Mouse (Mus musculus): ENCODE results near the gene Xrn1. TPM values are rescaled to one million over a fixed set of nuclear protein-coding genes. Genes with fewer than 3 reads are reported as not detected.
"Not testable (repeated sequence)": the region's sequence is repeated elsewhere in the genome, so short reads cannot be mapped to it uniquely, and the experiment has no call there.

The Xrn1 gene
- 19.8 and 22.5 TPM in 2 replicates for polyA plus RNA-seq (2016; fragmentation: Nextera tagmentation; extraction: Ambion mirVana)

GRCm38 (mm10) chr9:95954585-95955461 lies at the start of gene Xrn1:
TSS of gene Xrn1 (plus strand) at chr9:95954760.
- H3K9ac ChIP-seq: peak within 1 kb of the TSS; percentile 89
- peak within 1 kb of the TSS; percentile 82 for H3K27ac ChIP-seq
- H3K4me3 ChIP-seq: peak within 1 kb of the TSS; percentile 94
- H3K4me1 ChIP-seq: peaks cover 3% of the 10 kb centered on the region; the same call in 1 of the 2 replicates
- no peaks in the 10 kb centered on the region for H3K9me3 ChIP-seq
- peaks cover 5% of the 10 kb centered on the region; the same call in 1 of the 2 replicates for H3K36me3 ChIP-seq
- H3K27me3 ChIP-seq (replicated peaks): no peaks in the 10 kb centered on the region
- peak within 1 kb of the TSS; percentile 69 for H3K4me2 ChIP-seq (replicated peaks)
- under 1% methylated on average over 57 of the region's 57 CpGs for WGBS
- ATAC-seq (ENCODE audit: low FRiP score, low read depth): peak; percentile 99

GRCm38 (mm10) chr9:95932855-95933254 lies 21.7 kb upstream of the Xrn1 start:
- ATAC-seq (ENCODE audit: low FRiP score, low read depth): no peak
- H3K27ac ChIP-seq: no peak overlapping the region
- no peak overlapping the region for H3K9ac ChIP-seq
- H3K4me2 ChIP-seq (replicated peaks): no peak overlapping the region
- H3K27me3 ChIP-seq (replicated peaks): no peaks in the 10 kb centered on the region
- H3K36me3 ChIP-seq: peaks cover 19% of the 10 kb centered on the region
- no peaks in the 10 kb centered on the region for H3K9me3 ChIP-seq
- H3K4me1 ChIP-seq: no peaks in the 10 kb centered on the region
- no peak overlapping the region for H3K4me3 ChIP-seq

- Histone ChIP-seq H3K4me3 (no peak overlapping the region), H3K9me3 (no peaks in the 10 kb centered on the region)
- 89% methylated on average over 4 of the region's 4 CpGs for WGBS
These were observed 902 bp upstream of the Xrn1 start for GRCm38 (mm10) chr9:95953658-95954057.

GRCm38 (mm10) chr9:95954226-95954584 lies 355 bp upstream of the Xrn1 start:
- Histone ChIP-seq H3K36me3 (peaks cover 5% of the 10 kb centered on the region; the same call in 1 of the 2 replicates), H3K27ac (no peak overlapping the region), H3K4me1 (peaks cover 3% of the 10 kb centered on the region; the same call in 1 of the 2 replicates), H3K9ac (peak overlapping the region; percentile 89), H3K9me3 (no peaks in the 10 kb centered on the region), H3K4me2 (replicated peaks) (peak overlapping the region; percentile 69), H3K4me3 (peak overlapping the region; percentile 94), H3K27me3 (replicated peaks) (no peaks in the 10 kb centered on the region)
- WGBS: under 1% methylated on average over 7 of the region's 7 CpGs
- ATAC-seq (ENCODE audit: low FRiP score, low read depth): peak; percentile 82

More at GRCm38 (mm10) chr9:95953658-95954057, 902 bp upstream of the Xrn1 start:
- Histone ChIP-seq H3K36me3 (peaks cover 3% of the 10 kb centered on the region; the same call in 1 of the 2 replicates), H3K4me2 (replicated peaks) (peak overlapping the region; percentile 69; the same call in 1 of the 2 replicates), H3K4me1 (peaks cover 3% of the 10 kb centered on the region; the same call in 1 of the 2 replicates), H3K27ac (no peak overlapping the region), H3K9ac (no peak overlapping the region), H3K27me3 (replicated peaks) (no peaks in the 10 kb centered on the region)
- ATAC-seq (ENCODE audit: low FRiP score, low read depth): no peak

GRCm38 (mm10) chr9:95957611-95958010 lies 3.1 kb downstream of the Xrn1 start:
- H3K4me1 ChIP-seq: peaks cover 3% of the 10 kb centered on the region; the same call in 1 of the 2 replicates
- 90% methylated on average over 2 of the region's 2 CpGs for WGBS
- no peak overlapping the region for H3K9ac ChIP-seq
- no peaks in the 10 kb centered on the region for H3K9me3 ChIP-seq
- no peaks in the 10 kb centered on the region for H3K27me3 ChIP-seq (replicated peaks)
- no peak overlapping the region for H3K4me2 ChIP-seq (replicated peaks)
- H3K4me3 ChIP-seq: no peak overlapping the region
- peaks cover 5% of the 10 kb centered on the region; the same call in 1 of the 2 replicates for H3K36me3 ChIP-seq
- H3K27ac ChIP-seq: no peak overlapping the region
- no peak for ATAC-seq (ENCODE audit: low FRiP score, low read depth)

- Histone ChIP-seq H3K27me3 (replicated peaks) (no peaks in the 10 kb centered on the region), H3K4me1 (peaks cover 3% of the 10 kb centered on the region; the same call in 1 of the 2 replicates), H3K9ac (no peak overlapping the region), H3K4me3 (no peak overlapping the region), H3K9me3 (no peaks in the 10 kb centered on the region), H3K36me3 (peaks cover 5% of the 10 kb centered on the region; the same call in 1 of the 2 replicates), H3K27ac (no peak overlapping the region), H3K4me2 (replicated peaks) (no peak overlapping the region)
- ATAC-seq (ENCODE audit: low FRiP score, low read depth): no peak
- WGBS: 96% methylated on average over 7 of the region's 7 CpGs
These were observed 3.6 kb downstream of the Xrn1 start for GRCm38 (mm10) chr9:95958041-95958730.

- not testable (repeated sequence) for H3K27me3 ChIP-seq (replicated peaks); H3K27ac ChIP-seq; H3K9ac ChIP-seq; H3K4me1 ChIP-seq; ATAC-seq (ENCODE audit: low FRiP score, low read depth); H3K4me3 ChIP-seq; H3K9me3 ChIP-seq; H3K4me2 ChIP-seq (replicated peaks); H3K36me3 ChIP-seq
- 99% methylated on average over 2 of the region's 2 CpGs for WGBS
These were observed 4.2 kb downstream of the Xrn1 start for GRCm38 (mm10) chr9:95958731-95959105.

GRCm38 (mm10) chr9:95959246-95959645 lies 4.7 kb downstream of the Xrn1 start:
- 70% methylated on average over 6 of the region's 6 CpGs for WGBS
- ATAC-seq (ENCODE audit: low FRiP score, low read depth): no peak
- no peaks in the 10 kb centered on the region for H3K4me1 ChIP-seq

GRCm38 (mm10) chr9:95959732-95960428 lies 5.3 kb downstream of the Xrn1 start:
- 86% methylated on average over 3 of the region's 3 CpGs for WGBS
- no peak overlapping the region for H3K4me2 ChIP-seq (replicated peaks)
- H3K4me3 ChIP-seq: no peak overlapping the region
- H3K4me1 ChIP-seq: no peaks in the 10 kb centered on the region
- H3K36me3 ChIP-seq: peaks cover 14% of the 10 kb centered on the region
- ATAC-seq (ENCODE audit: low FRiP score, low read depth): no peak
- H3K9ac ChIP-seq: no peak overlapping the region
- H3K9me3 ChIP-seq: no peaks in the 10 kb centered on the region
- H3K27ac ChIP-seq: no peak overlapping the region
- no peaks in the 10 kb centered on the region for H3K27me3 ChIP-seq (replicated peaks)

More at GRCm38 (mm10) chr9:95959246-95959645, 4.7 kb downstream of the Xrn1 start:
- H3K4me3 ChIP-seq: no peak overlapping the region
- no peaks in the 10 kb centered on the region for H3K9me3 ChIP-seq
- H3K9ac ChIP-seq: no peak overlapping the region
- H3K4me2 ChIP-seq (replicated peaks): no peak overlapping the region
- H3K27me3 ChIP-seq (replicated peaks): no peaks in the 10 kb centered on the region
- H3K36me3 ChIP-seq: peaks cover 9% of the 10 kb centered on the region
- H3K27ac ChIP-seq: no peak overlapping the region

GRCm38 (mm10) chr9:95961058-95961457 lies 6.5 kb downstream of the Xrn1 start:
- Histone ChIP-seq H3K4me3 (no peak overlapping the region), H3K36me3 (peaks cover 19% of the 10 kb centered on the region), H3K27ac (no peak overlapping the region), H3K9ac (no peak overlapping the region), H3K4me1 (no peaks in the 10 kb centered on the region), H3K9me3 (no peaks in the 10 kb centered on the region), H3K4me2 (replicated peaks) (no peak overlapping the region), H3K27me3 (replicated peaks) (no peaks in the 10 kb centered on the region)
- ATAC-seq (ENCODE audit: low FRiP score, low read depth): no peak

GRCm38 (mm10) chr9:95964037-95964436 lies 9.5 kb downstream of the Xrn1 start:
- H3K27me3 ChIP-seq (replicated peaks): no peaks in the 10 kb centered on the region
- no peak for ATAC-seq (ENCODE audit: low FRiP score, low read depth)
- H3K4me1 ChIP-seq: no peaks in the 10 kb centered on the region
- WGBS: 95% methylated on average over 13 of the region's 13 CpGs
- H3K36me3 ChIP-seq: peaks cover 24% of the 10 kb centered on the region
- no peak overlapping the region for H3K9ac ChIP-seq
- H3K4me3 ChIP-seq: no peak overlapping the region
- no peak overlapping the region for H3K4me2 ChIP-seq (replicated peaks)
- H3K9me3 ChIP-seq: no peaks in the 10 kb centered on the region
- H3K27ac ChIP-seq: no peak overlapping the region

GRCm38 (mm10) chr9:95978279-95978678 lies 23.7 kb downstream of the Xrn1 start:
- Histone ChIP-seq H3K4me2 (replicated peaks) (no peak overlapping the region), H3K9ac (no peak overlapping the region), H3K9me3 (no peaks in the 10 kb centered on the region), H3K36me3 (peaks cover 45% of the 10 kb centered on the region), H3K4me1 (no peaks in the 10 kb centered on the region), H3K27ac (no peak overlapping the region), H3K27me3 (replicated peaks) (no peaks in the 10 kb centered on the region), H3K4me3 (no peak overlapping the region)
- 92% methylated on average over 2 of the region's 2 CpGs for WGBS
- ATAC-seq (ENCODE audit: low FRiP score, low read depth): no peak
